Mouse (Mus musculus) stomach, postnatal 0 days (tissue): ENCODE data around the gene Oprm1.
A peak's percentile ranks its signal among the peaks of the same experiment; 100 is the strongest.

Source experiments
- CTCF ChIP-seq: IDR thresholded peaks from 2 replicates; pipeline ENCODE4 v1.5.1; 2016; ENCODE audit warnings: antibody characterized with exemption, low read depth, mild to moderate bottlenecking, moderate library complexity
- EP300 ChIP-seq: optimal IDR thresholded peaks from 2 replicates; pipeline ENCODE3; 2016; ENCODE audit warnings: antibody characterized with exemption

GRCm38 (mm10) chr10:7004980-7005538, 246.8 kb downstream of the Oprm1 start:
- TF ChIP-seq CTCF, result peak; percentile 37
- TF ChIP-seq EP300, result no peak
